Mouse (Mus musculus): ENCODE results near the gene Tmco5b.
A peak's percentile ranks its signal among the peaks of the same experiment; 100 is the strongest.

Tmco5b gene

GRCm38 (mm10) chr2:113285432-113285831 lies at the start of gene Tmco5b:
TSS of gene Tmco5b (plus strand) at chr2:113285732.
- DNase-seq (ENCODE audit: low read depth, low spot score): no peak

DNA sequence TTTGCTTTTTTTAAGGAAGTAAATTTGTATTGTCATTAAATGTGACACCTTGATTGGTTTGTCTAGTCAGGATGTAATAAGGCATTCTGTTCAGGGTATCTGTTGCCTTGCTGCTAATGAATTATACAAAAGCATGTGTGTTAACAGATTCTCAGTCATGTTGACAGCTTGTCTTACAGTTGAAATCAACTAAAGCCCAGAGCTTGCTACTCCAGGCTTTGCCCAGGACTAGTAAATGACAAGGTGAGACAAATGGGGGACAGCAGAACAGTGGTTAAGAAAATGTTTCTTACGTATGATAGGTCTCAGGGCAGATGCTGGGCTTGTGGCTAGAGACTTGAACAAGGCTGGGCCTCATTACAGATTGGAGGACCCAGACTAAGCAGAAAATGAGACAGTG lies 48.5 kb upstream of the Tmco5b start:
- no peak for DNase-seq (ENCODE audit: low read depth, low spot score)

- no peak for DNase-seq (ENCODE audit: low read depth, low spot score)
These were observed 46.7 kb upstream of the Tmco5b start for GRCm38 (mm10) chr2:113238871-113239270.

DNA sequence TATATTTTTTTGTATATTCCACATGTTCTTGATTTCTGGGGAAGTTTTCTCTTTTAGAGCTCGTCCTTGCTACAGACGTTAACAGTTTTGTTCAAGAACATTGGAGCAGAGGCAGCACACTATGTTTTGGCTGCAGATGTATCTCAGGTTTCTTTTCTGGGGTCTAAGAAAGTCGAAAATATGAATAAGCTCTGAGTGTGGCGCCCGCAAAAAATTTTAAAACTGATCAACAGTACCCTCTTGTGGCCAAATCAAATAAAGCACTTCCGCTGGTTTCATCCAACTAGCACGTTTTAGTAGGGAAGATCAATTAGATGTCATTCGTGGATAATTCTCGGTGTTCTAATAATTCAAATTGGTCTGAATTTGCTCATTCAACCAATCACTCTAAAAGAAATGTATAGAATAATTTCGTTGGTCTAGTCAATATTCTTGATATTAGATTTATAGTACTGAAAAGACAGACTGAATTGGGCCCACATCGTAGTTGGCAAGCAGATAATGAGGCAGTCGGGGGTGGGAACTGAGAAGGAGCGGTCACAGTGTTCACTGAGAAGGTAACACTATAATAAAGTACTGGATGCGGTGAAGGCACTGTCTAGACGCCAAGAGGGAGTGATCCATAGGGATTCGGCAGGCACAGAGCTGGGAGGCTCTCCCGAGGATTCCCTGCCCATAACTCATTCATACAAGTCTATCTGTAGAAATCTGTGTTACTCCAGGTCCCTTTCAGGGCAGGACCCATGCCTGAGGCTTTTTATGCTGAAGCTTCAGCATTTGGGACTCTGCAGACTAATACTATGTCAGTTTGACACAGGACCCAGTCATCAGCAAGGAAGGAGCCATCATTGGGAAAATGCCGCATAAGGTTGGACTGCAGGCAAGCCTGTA lies 17.1 kb downstream of the Tmco5b start:
- DNase-seq (ENCODE audit: low read depth, low spot score): peak; percentile 37

GRCm38 (mm10) chr2:113303240-113303538 lies 17.7 kb downstream of the Tmco5b start:
- DNase-seq (ENCODE audit: low read depth, low spot score): no peak

DNA sequence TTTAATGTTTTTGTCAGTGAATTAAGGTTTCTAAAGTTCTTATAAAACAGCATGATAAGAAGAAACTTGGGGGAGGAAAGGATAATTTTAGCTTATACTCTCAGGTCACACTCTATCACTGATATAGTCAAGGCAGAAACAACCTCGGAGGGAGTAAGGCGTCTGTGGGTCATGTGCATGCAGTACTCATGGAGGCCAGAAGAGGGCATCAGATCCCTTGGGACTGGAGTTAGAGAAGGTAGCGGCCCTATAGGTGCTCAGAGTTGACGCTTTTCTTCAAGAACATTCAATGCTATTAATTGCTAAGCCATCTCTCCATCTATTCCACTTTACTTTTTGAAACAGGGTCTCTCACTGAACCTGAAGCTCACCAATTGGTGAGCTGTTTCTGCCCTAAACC lies 19.8 kb downstream of the Tmco5b start:
- DNase-seq (ENCODE audit: low read depth, low spot score): peak; percentile 66

- no peak for DNase-seq (ENCODE audit: low read depth, low spot score)
These were observed 25.7 kb downstream of the Tmco5b start for GRCm38 (mm10) chr2:113311211-113311610.

DNA sequence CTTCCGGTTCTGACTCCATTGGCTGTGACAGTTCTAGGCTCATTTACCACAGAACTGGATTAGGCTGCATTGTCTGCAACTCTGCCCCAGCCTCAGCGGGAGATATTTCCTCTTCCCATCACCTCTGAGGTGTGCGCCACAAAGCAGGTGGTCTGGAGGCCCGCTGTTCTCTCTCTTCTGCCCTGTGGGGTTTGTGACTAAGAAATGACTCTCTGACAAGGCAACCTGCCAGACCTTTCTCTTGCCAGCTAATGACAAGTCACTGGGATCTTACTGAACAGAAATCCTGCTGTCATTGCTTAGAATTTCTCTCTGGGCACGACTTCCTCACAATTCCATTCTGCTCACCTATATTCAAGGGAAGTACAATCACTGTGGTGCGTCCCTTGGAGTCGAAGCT lies 37.5 kb downstream of the Tmco5b start:
- DNase-seq (ENCODE audit: low read depth, low spot score): no peak

GRCm38 (mm10) chr2:113333799-113334541 lies 48.4 kb downstream of the Tmco5b start:
- DNase-seq (ENCODE audit: low read depth, low spot score): no peak

DNA sequence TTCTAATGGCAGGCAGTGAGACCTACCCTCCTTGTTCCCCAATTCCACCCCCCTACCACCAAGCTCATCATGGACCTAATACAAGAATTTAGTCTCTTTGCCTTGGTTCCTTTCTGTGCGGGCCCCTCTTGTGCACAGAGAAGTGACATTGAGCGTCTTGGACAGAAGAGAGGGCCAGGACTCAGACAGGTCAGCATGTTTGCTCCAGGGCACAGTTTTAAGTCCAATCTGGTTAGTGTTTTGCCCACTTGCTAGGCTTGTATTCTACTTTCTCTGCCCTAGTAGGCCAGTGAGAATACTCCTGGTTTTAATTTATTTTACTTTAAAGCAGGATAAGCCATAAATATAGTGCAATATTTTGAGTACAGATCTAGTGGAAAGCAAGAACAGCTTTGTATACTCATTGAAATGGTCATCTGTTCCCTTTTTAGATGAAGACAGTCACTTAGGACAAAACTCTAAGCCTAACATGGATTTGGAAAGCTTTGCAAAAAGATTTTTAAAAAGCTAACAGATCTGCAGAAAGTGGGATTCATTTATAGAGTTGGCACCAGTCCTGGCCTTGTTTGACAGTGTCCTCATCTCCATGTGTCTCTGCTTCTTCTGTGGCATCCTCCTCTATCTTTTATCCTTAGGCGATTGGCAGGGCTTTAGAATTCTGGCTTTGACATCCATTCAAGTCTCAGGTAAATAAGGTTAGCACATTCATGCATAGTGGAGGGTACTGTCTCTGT lies 50.2 kb downstream of the Tmco5b start:
- DNase-seq (ENCODE audit: low read depth, low spot score): no peak

DNA sequence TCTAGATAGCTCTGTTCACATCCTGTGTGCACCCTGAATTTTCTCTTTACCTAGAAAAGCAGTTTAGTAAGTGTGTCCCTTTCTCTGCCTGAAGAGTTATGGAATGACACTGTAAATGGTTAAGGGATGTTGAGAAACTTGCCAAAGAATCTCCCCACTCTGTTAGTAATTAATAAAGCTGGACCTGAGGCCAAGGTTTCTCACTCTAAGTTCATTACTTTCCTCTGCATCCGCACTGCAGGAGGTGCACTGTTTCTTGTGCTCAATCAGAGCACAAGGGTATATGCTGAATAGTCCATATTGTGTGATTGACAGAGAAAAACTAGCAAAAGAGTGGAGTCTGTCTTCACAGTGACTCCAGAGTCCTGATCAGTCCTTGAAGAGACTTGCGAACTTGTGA lies 59.0 kb downstream of the Tmco5b start:
- no peak for DNase-seq (ENCODE audit: low read depth, low spot score)

Measured in mesoderm, embryonic 11.5 days (tissue).